Mouse (Mus musculus) ES-E14 (cell line): ENCODE data around the gene Hoxa13.

ENCODE experiments used
- CHD2 ChIP-seq: IDR thresholded peaks from 2 replicates; pipeline ENCODE4 v1.6.1; 2014; ENCODE audit warnings: mild to moderate bottlenecking, low read depth, low read length, inconsistent platforms
- HCFC1 ChIP-seq: IDR thresholded peaks from 2 replicates; pipeline ENCODE4 v1.6.1; 2012; ENCODE audit warnings: low read length, inconsistent platforms, borderline replicate concordance; ENCODE audit not compliant: insufficient read depth
- MAFK ChIP-seq: IDR thresholded peaks from 2 replicates; pipeline ENCODE4 v1.6.1; 2014; ENCODE audit warnings: mild to moderate bottlenecking, low read depth, low read length, inconsistent platforms; ENCODE audit not compliant: insufficient read depth
- ZC3H11A ChIP-seq: IDR thresholded peaks from 2 replicates; pipeline ENCODE4 v1.6.1; 2012; ENCODE audit warnings: low read depth, mild to moderate bottlenecking, inconsistent platforms, low read length, borderline replicate concordance

DNA sequence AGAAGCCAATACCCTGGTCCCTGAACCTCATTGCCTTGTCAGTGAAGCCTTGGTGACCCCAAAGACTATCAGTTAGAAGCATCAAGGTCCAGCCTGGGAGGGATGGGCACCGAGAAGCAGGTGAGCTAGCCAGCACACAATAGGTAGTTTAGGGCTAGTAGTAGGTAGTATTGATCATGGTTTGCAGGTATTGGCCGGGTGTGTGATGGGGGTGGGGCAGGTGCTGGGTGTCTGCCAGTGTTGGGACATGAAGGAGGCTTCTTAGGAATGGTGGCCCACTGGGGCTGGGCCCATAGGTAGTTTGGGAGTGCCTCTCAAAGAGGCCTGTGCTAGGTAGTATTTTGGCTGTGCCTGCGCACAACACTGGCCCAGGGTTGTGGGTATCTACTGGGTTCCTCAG, 45.6 kb downstream of the Hoxa13 start:
- no peak for TF ChIP-seq CHD2
- TF ChIP-seq MAFK, result no peak
- no peak for TF ChIP-seq ZC3H11A
- no peak for TF ChIP-seq HCFC1
